Mouse (Mus musculus) limb, embryonic 15.5 days (tissue): ENCODE measurements at regions not wholly inside any gene's neighbourhood (a gene's known extent, or its start where the extent isn't known, plus 50 kb on each side); places are given as distances from the start of the nearest gene placed in this dataset.

Experiments
- ATAC-seq: fragments of 200-750 bp; cut with Nextera tagmentation; 2 replicates; pipeline ENCODE4 v1.8.0; 2017; ENCODE audit warnings: low read depth, moderate TSS enrichment; ENCODE audit not compliant: insufficient number of reproducible peaks, low FRiP score, low TSS enrichment
- H3K27ac ChIP-seq: fragments of 300-500 bp; sonication (generic); 2 replicates; pipeline ENCODE4 v1.5.1; 2015; ENCODE audit warnings: moderate library complexity, mild to moderate bottlenecking, inconsistent platforms
- H3K27me3 ChIP-seq: fragments of 300-500 bp; sonication (generic); 2 replicates; pipeline ENCODE4 v1.6.1; 2015; ENCODE audit warnings: inconsistent platforms
- H3K36me3 ChIP-seq: fragments of 300-500 bp; sonication (generic); 2 replicates; pipeline ENCODE4 v1.6.1; 2015; ENCODE audit warnings: inconsistent platforms
- H3K4me1 ChIP-seq: fragments of 300-500 bp; sonication (generic); 2 replicates; pipeline ENCODE4 v1.6.1; 2015; ENCODE audit warnings: inconsistent platforms
- H3K4me2 ChIP-seq: fragments of 300-500 bp; sonication (generic); 2 replicates; pipeline ENCODE4 v1.6.1; 2015; ENCODE audit warnings: mild to moderate bottlenecking, inconsistent platforms
- H3K4me3 ChIP-seq: fragments of 300-500 bp; sonication (generic); 2 replicates; pipeline ENCODE4 v1.5.1; 2015; ENCODE audit warnings: mild to moderate bottlenecking, inconsistent platforms
- H3K9ac ChIP-seq: fragments of 300-500 bp; sonication (generic); 2 replicates; pipeline ENCODE4 v1.6.1; 2015; ENCODE audit warnings: inconsistent platforms
- H3K9me3 ChIP-seq: fragments of 300-500 bp; sonication (generic); 2 replicates; pipeline ENCODE4 v1.6.1; 2016; ENCODE audit warnings: inconsistent platforms
- WGBS: fragments of 180-500 bp; shearing (Covaris S2); methylation state at CpG from one replicate; pipeline ENCODE4 v1.1.7; 2015; 5-methylcytosine and 5-hydroxymethylcytosine counted together

DNA sequence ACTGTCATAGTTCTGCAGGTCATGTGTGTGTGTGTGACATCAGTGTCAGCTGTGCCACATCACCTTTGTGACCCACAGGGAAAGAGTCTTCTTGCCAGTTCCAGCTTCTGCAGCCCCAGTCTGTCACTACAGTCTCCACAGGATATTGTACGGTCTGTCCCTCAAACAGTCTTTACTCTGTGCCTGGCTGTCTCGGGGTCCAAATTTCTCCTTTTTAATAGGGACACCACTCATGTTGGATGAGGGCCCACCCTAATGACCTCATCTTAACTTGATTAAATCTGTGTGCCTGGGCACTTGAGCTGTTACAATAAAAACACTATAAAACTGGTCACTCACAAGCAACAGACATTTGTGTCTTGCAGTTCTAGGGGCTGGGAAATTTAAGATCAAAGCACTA lies 165.1 kb upstream of the Sox9 start:
- no peak for ATAC-seq
- H3K27ac ChIP-seq, result no peak overlapping the region

DNA sequence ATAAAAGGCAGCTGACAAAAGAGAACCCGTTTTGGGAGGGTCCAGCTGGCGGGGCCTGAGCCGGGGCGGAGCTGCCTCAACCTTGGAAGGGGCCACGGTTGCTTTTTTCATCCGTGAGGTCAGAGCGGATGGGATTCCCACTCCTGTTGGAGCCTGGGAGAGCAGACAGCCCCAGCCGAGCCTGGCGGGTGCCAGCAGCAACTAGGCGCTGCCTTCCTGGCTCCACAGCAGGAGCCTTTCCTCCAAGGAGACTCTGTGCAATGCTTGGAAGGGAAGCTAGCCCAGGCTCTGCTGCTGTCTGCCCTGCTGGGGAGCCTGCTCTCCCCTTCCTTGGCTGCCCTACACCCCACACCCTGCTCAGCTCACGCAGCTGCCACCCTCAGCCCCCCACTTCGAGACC lies 161.1 kb upstream of the Sox9 start:
- no peaks in the 10 kb centered on the region for H3K27me3 ChIP-seq
- no peaks in the 10 kb centered on the region for H3K9me3 ChIP-seq
- peak; percentile 84 for ATAC-seq
- H3K4me2 ChIP-seq, result peak overlapping the region; percentile 48
- 0 out of 2 replicates have a peak overlapping the region, but pooled peaks have one; percentile 9 for H3K4me3 ChIP-seq
- H3K27ac ChIP-seq, result peak overlapping the region; percentile 87
- 7% methylated on average over 12 of the region's 12 CpGs for WGBS
- no peaks in the 10 kb centered on the region for H3K36me3 ChIP-seq
- H3K9ac ChIP-seq, result no peak overlapping the region
- peaks cover 23% of the 10 kb centered on the region for H3K4me1 ChIP-seq

More for the DNA sequence above, 165.1 kb upstream of the Sox9 start:
- Histone ChIP-seq H3K9ac (no peak overlapping the region), H3K27me3 (no peaks in the 10 kb centered on the region), H3K4me1 (peaks cover 17% of the 10 kb centered on the region), H3K4me2 (no peak overlapping the region), H3K4me3 (no peak overlapping the region), H3K36me3 (no peaks in the 10 kb centered on the region), H3K9me3 (no peaks in the 10 kb centered on the region)
- 60% methylated on average over 2 of the region's 2 CpGs for WGBS

DNA sequence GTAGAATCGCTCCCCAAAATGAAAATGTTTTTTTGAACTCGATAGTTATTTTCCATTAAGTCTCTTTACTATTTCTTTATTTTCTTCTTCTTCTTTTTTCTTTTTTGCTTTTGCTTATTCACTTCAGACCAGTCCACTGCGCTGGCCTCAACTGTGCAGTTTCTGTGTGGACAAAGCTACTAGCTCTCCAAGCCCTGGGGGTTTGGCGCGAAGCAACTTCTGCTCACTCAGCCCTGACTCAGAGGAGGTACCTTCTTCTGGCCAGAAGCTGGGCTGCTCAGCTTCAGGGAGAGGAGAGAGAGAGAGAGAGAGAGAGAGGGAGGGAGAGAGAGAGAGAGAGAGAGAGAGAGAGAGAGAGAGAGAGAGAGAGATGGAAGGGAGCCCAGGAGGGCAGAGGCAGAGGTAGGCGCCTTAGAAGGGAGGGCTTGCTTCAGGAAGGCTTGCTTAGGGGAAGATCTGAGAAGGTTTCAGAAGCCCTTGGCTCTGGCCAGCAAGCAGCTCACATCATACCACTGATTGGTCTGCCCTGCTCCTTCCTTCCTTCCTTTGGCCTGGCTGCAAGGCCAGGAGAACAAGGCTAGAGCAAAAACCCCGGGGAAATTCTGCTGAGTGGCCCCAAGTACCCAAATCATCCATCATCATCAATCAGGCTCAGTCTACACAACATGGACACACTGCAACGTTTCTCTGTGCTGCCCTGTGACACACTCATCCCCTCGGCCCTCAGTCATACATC lies 160.5 kb upstream of the Sox9 start:
- Histone ChIP-seq H3K9ac (no peak overlapping the region), H3K27ac (peak overlapping the region; percentile 87)
- 47% methylated on average over 9 of the region's 9 CpGs for WGBS

DNA sequence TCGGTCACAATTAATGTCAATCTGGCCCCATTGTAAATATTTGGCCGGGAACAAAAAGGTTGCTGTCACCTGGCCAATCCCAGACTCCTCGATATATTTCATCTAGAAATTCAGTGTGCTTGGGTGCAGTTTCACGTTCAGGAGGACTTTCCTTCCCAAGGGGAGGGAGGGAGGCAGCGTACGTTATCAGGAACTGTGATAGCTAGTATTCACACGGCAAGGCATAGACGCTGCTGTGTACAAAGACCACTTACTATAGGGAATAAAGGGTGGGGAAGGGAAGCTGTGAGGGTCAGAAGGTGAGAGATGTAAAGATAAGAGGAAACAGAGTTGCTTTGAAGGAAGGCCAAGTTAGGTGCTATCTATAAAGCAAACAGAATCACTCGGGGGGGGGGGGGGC lies 132.7 kb upstream of the Sox9 start:
- 17% methylated on average over 9 of the region's 9 CpGs for WGBS
- no peaks in the 10 kb centered on the region for H3K36me3 ChIP-seq
- peaks cover 7% of the 10 kb centered on the region; the same call in 1 of the 2 replicates for H3K4me1 ChIP-seq
- H3K4me3 ChIP-seq, result no peak overlapping the region
- H3K9me3 ChIP-seq, result no peaks in the 10 kb centered on the region
- H3K27me3 ChIP-seq, result no peaks in the 10 kb centered on the region
- no peak for ATAC-seq
- no peak overlapping the region for H3K9ac ChIP-seq
- H3K27ac ChIP-seq, result no peak overlapping the region
- H3K4me2 ChIP-seq, result no peak overlapping the region

More for the DNA sequence above, 160.5 kb upstream of the Sox9 start:
- Histone ChIP-seq H3K4me2 (peak overlapping the region; percentile 48), H3K9me3 (no peaks in the 10 kb centered on the region), H3K27me3 (no peaks in the 10 kb centered on the region), H3K36me3 (no peaks in the 10 kb centered on the region), H3K4me3 (no peak overlapping the region), H3K4me1 (peaks cover 23% of the 10 kb centered on the region)
- no peak for ATAC-seq

DNA sequence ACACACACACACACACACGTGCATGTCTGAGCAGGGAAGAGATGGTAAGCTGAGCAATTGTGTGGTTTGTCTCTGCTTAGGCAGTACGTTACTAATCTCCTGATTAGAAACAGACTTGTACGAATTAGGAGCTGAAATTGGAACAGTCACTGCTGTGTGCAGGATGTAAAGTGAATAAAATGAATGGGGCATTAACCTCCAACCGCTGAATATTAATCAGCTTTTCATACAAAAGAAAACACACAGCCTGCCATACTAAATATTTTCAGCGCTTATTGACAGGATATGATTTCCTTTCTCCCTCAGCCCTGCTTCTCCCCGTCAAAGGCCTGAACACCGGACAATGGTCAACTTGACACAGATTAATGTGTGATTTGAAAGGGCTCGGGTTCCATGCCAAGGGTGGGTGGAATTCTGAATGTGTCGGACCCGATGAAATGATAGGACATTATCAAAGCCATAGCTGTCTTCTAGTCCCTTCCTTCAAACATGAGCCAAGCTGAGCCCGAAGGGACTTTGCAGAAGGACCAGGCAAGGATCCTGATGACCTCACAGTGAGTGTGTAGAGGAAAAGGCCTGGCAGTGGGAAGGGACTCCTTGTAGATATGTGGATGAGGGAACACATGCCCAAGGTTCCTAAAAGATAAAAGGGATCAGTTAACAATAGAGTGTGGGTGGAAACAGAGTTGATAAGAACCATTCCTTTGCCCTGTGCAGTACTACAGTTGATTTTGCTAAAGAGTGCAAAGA lies 124.4 kb upstream of the Sox9 start:
- H3K27ac ChIP-seq, result no peak overlapping the region
- H3K4me2 ChIP-seq, result no peak overlapping the region
- no peak overlapping the region for H3K9ac ChIP-seq
- no peak for ATAC-seq
- H3K9me3 ChIP-seq, result no peaks in the 10 kb centered on the region
- H3K27me3 ChIP-seq, result no peaks in the 10 kb centered on the region
- H3K4me1 ChIP-seq, result peaks cover 5% of the 10 kb centered on the region
- H3K36me3 ChIP-seq, result no peaks in the 10 kb centered on the region
- 42% methylated on average over 11 of the region's 11 CpGs for WGBS
- H3K4me3 ChIP-seq, result no peak overlapping the region

DNA sequence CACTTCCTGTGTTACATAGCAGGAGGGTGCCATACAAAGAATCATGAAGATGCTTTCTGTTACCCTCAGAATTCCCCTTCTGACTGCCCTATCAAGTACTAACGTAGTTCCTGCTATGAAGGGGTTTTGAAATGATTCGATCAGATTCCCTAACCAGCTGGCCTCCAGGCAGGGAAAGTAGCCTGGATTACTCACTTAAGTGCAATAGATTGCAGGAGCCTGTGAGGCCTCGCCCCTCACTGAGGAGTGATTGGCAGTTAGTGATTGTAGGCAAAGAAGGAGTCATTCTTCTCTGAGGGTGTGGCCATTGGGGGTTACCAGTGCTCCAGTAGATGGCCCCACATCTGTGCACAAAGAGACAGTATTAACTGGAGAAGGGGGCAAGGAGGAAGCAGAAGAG lies 122.1 kb upstream of the Sox9 start:
- H3K4me3 ChIP-seq, result no peak overlapping the region
- WGBS, result 59% methylated on average over 3 of the region's 3 CpGs
- ATAC-seq, result no peak
- no peaks in the 10 kb centered on the region for H3K27me3 ChIP-seq
- H3K9me3 ChIP-seq, result no peaks in the 10 kb centered on the region
- no peak overlapping the region for H3K9ac ChIP-seq
- no peaks in the 10 kb centered on the region for H3K36me3 ChIP-seq
- H3K4me2 ChIP-seq, result no peak overlapping the region
- peaks cover 5% of the 10 kb centered on the region; the same call in 1 of the 2 replicates for H3K4me1 ChIP-seq
- H3K27ac ChIP-seq, result no peak overlapping the region

DNA sequence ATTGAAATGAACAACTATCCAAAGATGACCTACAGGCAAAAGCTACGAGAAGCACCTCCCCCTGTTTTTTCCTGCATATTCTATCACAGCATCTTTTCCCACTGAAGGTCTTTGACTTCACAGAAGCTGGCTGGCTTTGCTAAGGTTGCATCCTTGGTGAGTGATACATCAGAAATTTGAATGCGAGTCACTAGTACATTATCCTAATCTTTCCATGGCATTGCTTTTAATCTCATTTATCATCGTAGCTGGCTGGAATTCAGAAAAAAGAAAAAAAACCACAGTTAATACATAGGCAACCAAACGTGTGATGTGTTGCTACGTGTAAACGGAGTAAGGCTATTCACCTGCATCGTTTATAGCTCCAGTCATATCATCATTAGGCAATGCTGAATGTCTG lies 120.6 kb upstream of the Sox9 start:
- Histone ChIP-seq H3K4me1 (peaks cover 5% of the 10 kb centered on the region; the same call in 1 of the 2 replicates), H3K27me3 (no peaks in the 10 kb centered on the region), H3K4me3 (no peak overlapping the region), H3K27ac (no peak overlapping the region), H3K9me3 (no peaks in the 10 kb centered on the region), H3K4me2 (no peak overlapping the region), H3K9ac (no peak overlapping the region), H3K36me3 (no peaks in the 10 kb centered on the region)
- WGBS, result 78% methylated on average over 7 of the region's 7 CpGs
- ATAC-seq, result no peak

DNA sequence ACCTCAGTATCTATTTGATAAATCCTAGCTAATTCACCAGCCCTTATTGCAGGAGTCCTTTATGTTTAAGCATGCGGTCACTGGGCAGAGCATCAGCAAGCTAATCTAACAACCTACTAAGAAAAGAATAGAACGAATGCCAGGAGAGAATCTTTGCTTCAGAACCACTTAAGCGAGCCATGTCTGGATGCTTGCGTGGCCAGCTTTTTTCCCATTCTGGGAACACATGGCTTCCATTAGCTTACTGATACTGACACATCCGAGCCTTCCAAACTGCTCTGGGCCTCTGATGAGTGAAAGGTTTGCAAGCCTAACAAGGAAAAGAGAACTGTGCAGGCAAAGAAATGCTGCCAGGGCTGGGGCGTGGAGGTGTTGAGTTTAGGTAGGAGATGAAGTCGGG lies 114.7 kb upstream of the Sox9 start:
- no peaks in the 10 kb centered on the region for H3K27me3 ChIP-seq
- H3K27ac ChIP-seq, result no peak overlapping the region
- no peak overlapping the region for H3K4me3 ChIP-seq
- H3K9ac ChIP-seq, result no peak overlapping the region
- no peak overlapping the region for H3K4me2 ChIP-seq
- H3K36me3 ChIP-seq, result no peaks in the 10 kb centered on the region
- peaks cover 2% of the 10 kb centered on the region; the same call in 1 of the 2 replicates for H3K4me1 ChIP-seq
- ATAC-seq, result no peak
- WGBS, result 65% methylated on average over 7 of the region's 7 CpGs
- no peaks in the 10 kb centered on the region for H3K9me3 ChIP-seq

DNA sequence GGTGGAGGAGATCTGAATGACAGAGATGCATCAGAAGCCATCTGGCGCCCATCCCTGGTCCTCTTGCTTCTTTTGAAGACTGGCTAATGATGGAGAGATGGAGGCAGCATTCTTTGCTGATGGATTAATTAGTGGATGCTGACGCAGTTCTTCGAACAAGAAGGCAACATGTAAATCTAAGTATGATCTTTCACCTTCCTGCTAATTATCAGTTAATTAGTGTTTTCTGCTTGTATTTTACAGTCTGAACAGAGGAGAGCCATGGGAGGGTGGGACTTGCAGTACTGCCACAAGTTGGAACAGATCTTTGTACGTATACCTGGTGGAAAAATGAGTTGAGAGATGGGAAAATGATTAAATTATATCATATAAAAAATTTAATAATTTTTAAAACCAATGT lies 109.9 kb upstream of the Sox9 start:
- Histone ChIP-seq H3K36me3 (no peaks in the 10 kb centered on the region), H3K4me1 (peaks cover 2% of the 10 kb centered on the region; the same call in 1 of the 2 replicates), H3K27me3 (no peaks in the 10 kb centered on the region), H3K4me3 (no peak overlapping the region), H3K27ac (no peak overlapping the region), H3K9me3 (no peaks in the 10 kb centered on the region), H3K9ac (no peak overlapping the region), H3K4me2 (no peak overlapping the region)
- whole genome bisulfite sequencing, result 56% methylated on average over 4 of the region's 4 CpGs
- no peak for ATAC-seq

DNA sequence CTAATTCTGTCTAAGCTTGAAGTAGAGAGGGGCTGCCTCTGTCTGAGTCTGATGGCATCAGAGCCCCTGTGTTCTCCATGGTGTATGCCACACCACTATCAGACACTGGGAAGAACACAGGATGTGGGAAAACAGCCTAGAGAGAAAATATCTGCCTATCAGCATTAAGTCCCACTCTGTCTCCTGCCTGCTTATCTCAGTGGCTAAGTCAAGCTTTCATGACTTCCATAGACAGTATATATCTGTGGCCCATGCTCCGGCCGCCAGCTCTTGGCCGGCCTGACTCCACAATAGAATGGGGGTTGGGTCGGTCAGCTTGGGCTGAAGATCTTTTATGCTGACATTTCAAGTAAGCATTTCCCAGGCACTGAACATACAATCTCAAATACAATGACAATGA lies 92.0 kb upstream of the Sox9 start:
- Histone ChIP-seq H3K36me3 (no peaks in the 10 kb centered on the region), H3K27me3 (no peaks in the 10 kb centered on the region), H3K4me3 (no peak overlapping the region), H3K9ac (no peak overlapping the region), H3K4me2 (no peak overlapping the region), H3K9me3 (no peaks in the 10 kb centered on the region), H3K4me1 (peaks cover 3% of the 10 kb centered on the region; the same call in 1 of the 2 replicates), H3K27ac (no peak overlapping the region)
- WGBS, result 94% methylated on average over 4 of the region's 4 CpGs
- no peak for ATAC-seq

DNA sequence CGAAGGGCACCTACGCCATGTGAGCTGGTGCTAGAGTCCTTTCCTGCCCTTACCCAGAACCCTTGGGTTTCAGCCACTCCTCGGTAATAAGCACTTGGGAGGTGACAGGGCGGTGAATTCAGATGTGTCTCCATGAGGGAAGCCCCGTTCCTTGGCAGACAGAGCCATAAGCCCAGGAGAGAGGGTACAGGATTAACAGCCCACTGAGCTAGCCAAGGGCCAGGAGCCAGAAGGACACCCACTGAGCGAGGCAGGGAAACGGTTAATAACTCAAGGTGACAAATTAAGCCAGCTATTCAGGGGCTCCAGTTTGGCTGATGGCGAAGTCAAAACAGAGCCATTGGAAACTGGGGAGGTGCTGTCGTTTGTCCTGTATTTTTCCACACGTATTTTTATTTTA lies 75.9 kb upstream of the Sox9 start:
- H3K27ac ChIP-seq, result 0 out of 2 replicates have a peak overlapping the region, but pooled peaks have one; percentile 13
- no peaks in the 10 kb centered on the region for H3K9me3 ChIP-seq
- no peak overlapping the region for H3K9ac ChIP-seq
- no peaks in the 10 kb centered on the region for H3K36me3 ChIP-seq
- H3K4me2 ChIP-seq, result no peak overlapping the region
- peaks cover 8% of the 10 kb centered on the region; the same call in 1 of the 2 replicates for H3K4me1 ChIP-seq
- H3K4me3 ChIP-seq, result no peak overlapping the region
- no peaks in the 10 kb centered on the region for H3K27me3 ChIP-seq
- ATAC-seq, result 0 out of 2 replicates have a peak, but pooled peaks have one; percentile 17
- WGBS, result 49% methylated on average over 10 of the region's 10 CpGs

DNA sequence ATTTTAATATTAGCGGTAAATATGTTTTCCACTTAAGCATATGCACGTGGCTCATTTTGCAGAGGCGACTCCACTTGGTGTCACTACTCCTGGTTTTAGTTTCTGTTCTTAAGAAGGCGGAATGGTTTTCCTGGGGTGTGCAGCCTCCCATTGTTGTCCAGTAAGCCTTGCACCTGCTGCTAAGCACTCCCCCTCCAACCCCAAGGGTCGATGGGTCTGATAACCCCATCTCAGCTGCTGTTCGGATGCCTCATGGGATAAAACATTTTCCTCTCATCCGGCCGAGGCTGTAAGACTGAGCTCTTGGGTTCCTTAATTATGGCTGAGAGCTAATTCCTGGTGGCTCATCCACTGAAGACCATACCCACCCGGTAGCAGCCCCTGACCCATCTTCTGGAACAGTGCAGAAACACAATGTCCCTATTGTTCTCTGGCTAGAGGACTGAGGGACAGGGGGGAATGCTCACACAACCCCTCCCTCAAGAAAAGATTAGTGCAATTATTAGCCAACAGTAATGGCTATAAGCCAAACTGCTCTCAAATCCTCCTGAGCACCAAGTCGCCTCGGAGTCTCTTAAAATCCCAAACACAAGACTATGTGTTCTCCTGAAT lies 73.8 kb upstream of the Sox9 start:
- H3K27me3 ChIP-seq, result no peaks in the 10 kb centered on the region
- no peaks in the 10 kb centered on the region for H3K36me3 ChIP-seq
- peaks cover 8% of the 10 kb centered on the region; the same call in 1 of the 2 replicates for H3K4me1 ChIP-seq
- WGBS, result 77% methylated on average over 11 of the region's 11 CpGs
- H3K9ac ChIP-seq, result no peak overlapping the region
- H3K27ac ChIP-seq, result no peak overlapping the region
- H3K9me3 ChIP-seq, result no peaks in the 10 kb centered on the region
- no peak overlapping the region for H3K4me2 ChIP-seq
- ATAC-seq, result no peak
- H3K4me3 ChIP-seq, result no peak overlapping the region
